Mouse (Mus musculus) cortical plate, adult 2 months (tissue): ENCODE measurements around the gene Arl5c.
"Not testable (repeated sequence)": the region's sequence is repeated elsewhere in the genome, so short reads cannot be mapped to it uniquely, and the experiment has no call there.

Experiments
- CTCF ChIP-seq: fragments of 200-500 bp; IDR thresholded peaks from 2 replicates; pipeline ENCODE4 v1.5.1; 2011; ENCODE audit warnings: mild to moderate bottlenecking, control low read depth, low read length; ENCODE audit not compliant: insufficient read depth; ENCODE audit errors: extremely low read depth
- POLR2A ChIP-seq: fragments of 200-500 bp; IDR thresholded peaks from 2 replicates; pipeline ENCODE4 v1.6.1; 2011; ENCODE audit warnings: mild to moderate bottlenecking, low read length, control low read depth; ENCODE audit not compliant: insufficient read depth; ENCODE audit errors: extremely low read depth

DNA sequence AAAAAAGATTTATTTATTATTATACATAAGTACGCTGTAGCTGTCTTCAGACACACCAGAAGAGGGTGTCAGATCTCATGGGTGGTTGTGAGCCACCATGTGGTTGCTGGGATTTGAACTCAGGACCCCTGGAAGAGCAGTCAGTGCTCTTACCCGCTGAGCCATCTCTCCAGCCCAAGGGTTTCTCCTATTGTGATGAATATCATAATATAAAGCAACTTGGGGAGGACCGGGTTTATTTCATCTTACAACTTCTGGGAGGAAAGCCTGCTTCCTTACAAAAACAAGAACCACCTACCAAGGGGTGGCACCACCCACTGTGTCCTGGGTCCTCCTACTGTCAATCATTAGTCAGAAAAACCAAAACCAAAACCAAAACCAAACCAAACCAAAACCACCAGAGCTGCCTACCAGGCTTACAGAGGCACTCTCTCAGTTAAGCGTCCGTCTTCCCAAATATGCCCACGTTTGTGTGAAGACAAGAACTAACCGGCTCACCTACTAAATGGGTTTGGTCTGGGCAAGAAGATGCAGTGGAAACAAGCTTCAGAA, 50.2 kb downstream of the Arl5c start:
- TF ChIP-seq CTCF, POLR2A: not testable (repeated sequence)
